ENCODE assay signal across 8 mouse cellular contexts in genomic region chr9:60813139-60813880, GRCm38 (mm10). TPM values are rescaled to one million over a fixed set of nuclear protein-coding genes. Genes with fewer than 3 reads are reported as not detected.
A peak's percentile ranks its signal among the peaks of the same experiment; 100 is the strongest.
DNase-seq lines count a peak whose midpoint lies in the region; ATAC-seq and TF ChIP-seq lines count a peak whose summit lies in the region.

No protein-coding gene starts in this region.

- peaks cover 8% of the 10 kb centered on the region; the same call in 1 of the 2 replicates for H3K79me2 ChIP-seq in heart, adult 2 months (replicated peaks; ENCODE audit: control insufficient read depth, insufficient read depth, low read length)

- no peaks in the 10 kb centered on the region for H3K27me3 ChIP-seq in heart, adult 2 months (ENCODE audit: control insufficient read depth, insufficient read depth, low read length)
- H3K27me3 ChIP-seq in intestine, postnatal 0 days (replicated peaks; ENCODE audit: control insufficient read depth, insufficient read depth, low read length): no peaks in the 10 kb centered on the region
- no peaks in the 10 kb centered on the region for H3K27me3 ChIP-seq in liver, postnatal 0 days (ENCODE audit: insufficient read depth, low read length)
- no peaks in the 10 kb centered on the region for H3K27me3 ChIP-seq in stomach, postnatal 0 days (ENCODE audit: control insufficient read depth, insufficient read depth, low read length)

- H3K4me1 ChIP-seq in heart, adult 2 months (ENCODE audit: control insufficient read depth, insufficient read depth, low read length): peaks cover 13% of the 10 kb centered on the region
- peaks cover 15% of the 10 kb centered on the region; the same call in 1 of the 2 replicates for H3K4me1 ChIP-seq in intestine, postnatal 0 days (replicated peaks; ENCODE audit: control insufficient read depth, insufficient read depth, low read length)
- H3K4me1 ChIP-seq in liver, postnatal 0 days (ENCODE audit: insufficient read depth): peaks cover 11% of the 10 kb centered on the region
- H3K4me1 ChIP-seq in stomach, postnatal 0 days (replicated peaks; ENCODE audit: control insufficient read depth, insufficient read depth): 0 out of 2 replicates have a peak, but pooled peaks cover 4% of the 10 kb centered on the region

- ATAC-seq in intestine, postnatal 0 days: peak; percentile 61
- ATAC-seq in liver, postnatal 0 days: peak; percentile 90
- peak; percentile 78 for ATAC-seq in stomach, postnatal 0 days (ENCODE audit: low FRiP score, low TSS enrichment)

- intact Hi-C loops in heart, adult 2 months (cut with DNase I): loop anchor here (2.0 kb wide), 1 partner anchor 17 kb away; no protein-coding TSS in a partner anchor

- peak overlapping the region; percentile 64 for H3K27ac ChIP-seq in heart, adult 2 months
- peak overlapping the region; percentile 90 for H3K27ac ChIP-seq in intestine, postnatal 0 days (ENCODE audit: low read depth, low read length)
- no peak overlapping the region; the same call in 1 of the 2 replicates for H3K27ac ChIP-seq in liver, postnatal 0 days (ENCODE audit: low read depth)
- H3K27ac ChIP-seq in stomach, postnatal 0 days (replicated peaks): peak overlapping the region; percentile 74

- no peak for TF ChIP-seq CTCF in heart, adult 2 months (IDR thresholded peaks at IDR 0.05)
- TF ChIP-seq CTCF in intestine, postnatal 0 days (IDR thresholded peaks at IDR 0.05; ENCODE audit: low read depth): no peak; the same call in 1 of the 2 replicates
- TF ChIP-seq CTCF in liver, postnatal 0 days (IDR thresholded peaks at IDR 0.05; ENCODE audit: low read depth): no peak
- no peak for TF ChIP-seq CTCF in stomach, postnatal 0 days (IDR thresholded peaks at IDR 0.05; ENCODE audit: low read depth)

- H3K36me3 ChIP-seq in heart, adult 2 months (ENCODE audit: control insufficient read depth, insufficient read depth, low read length): no peaks in the 10 kb centered on the region
- H3K36me3 ChIP-seq in intestine, postnatal 0 days (ENCODE audit: control insufficient read depth, insufficient read depth): no peaks in the 10 kb centered on the region; the same call in 1 of the 2 replicates
- no peaks in the 10 kb centered on the region for H3K36me3 ChIP-seq in liver, postnatal 0 days (replicated peaks; ENCODE audit: insufficient read depth, low read length)
- no peaks in the 10 kb centered on the region for H3K36me3 ChIP-seq in stomach, postnatal 0 days (ENCODE audit: control insufficient read depth, insufficient read depth, low read length)

- WGBS in heart, adult 2 months: 6% methylated on average over 11 of the region's 11 CpGs
- WGBS in intestine, postnatal 0 days: 2% methylated on average over 11 of the region's 11 CpGs
- 10% methylated on average over 11 of the region's 11 CpGs for WGBS in liver, postnatal 0 days (ENCODE audit: insufficient replicate concordance)
- 4% methylated on average over 11 of the region's 11 CpGs for WGBS in stomach, postnatal 0 days

- peak overlapping the region; percentile 70 for H3K4me2 ChIP-seq in intestine, postnatal 0 days (replicated peaks; ENCODE audit: low read depth)
- peak overlapping the region; percentile 64 for H3K4me2 ChIP-seq in liver, postnatal 0 days (ENCODE audit: low read depth, low read length)
- peak overlapping the region; percentile 50 for H3K4me2 ChIP-seq in stomach, postnatal 0 days (replicated peaks; ENCODE audit: low read depth)

- TF ChIP-seq EP300 in heart, adult 2 months (IDR thresholded peaks at IDR 0.05; ENCODE audit: insufficient read depth, low read depth, low read length): no peak
- no peak for TF ChIP-seq EP300 in liver, postnatal 0 days (IDR thresholded peaks at IDR 0.05; ENCODE audit: low read depth)
- TF ChIP-seq EP300 in stomach, postnatal 0 days (optimal IDR thresholded peaks at IDR 0.05): no peak

- no peak for TF ChIP-seq POLR2A in heart, adult 2 months (IDR thresholded peaks at IDR 0.05; ENCODE audit: insufficient read depth, low read depth, low read length)

- H3K4me3 ChIP-seq in heart, adult 2 months: peak overlapping the region; percentile 36
- H3K4me3 ChIP-seq in intestine, postnatal 0 days (ENCODE audit: low read depth, low read length): peak overlapping the region; percentile 31
- H3K4me3 ChIP-seq in liver, postnatal 0 days (ENCODE audit: low read depth, low read length): peak overlapping the region; percentile 30
- peak overlapping the region; percentile 8; the same call in 1 of the 2 replicates for H3K4me3 ChIP-seq in stomach, postnatal 0 days (ENCODE audit: low read depth, low read length)

- peak; percentile 32 for DNase-seq in 416B (ENCODE audit: low read depth)
- DNase-seq in adrenal gland, adult 2 months: peak; percentile 73
- peak; percentile 54 to 67 for DNase-seq in heart, adult 2 months
- DNase-seq in liver, postnatal 0 days: peak; percentile 51
- peak; percentile 69 for DNase-seq in stomach, postnatal 0 days (ENCODE audit: low spot score)
- no peak for DNase-seq in right cerebral cortex, postnatal 25 days
- no peak for DNase-seq in layer of hippocampus, adult 8-10 months (ENCODE audit: low spot score in 2 of 2)

- no peaks in the 10 kb centered on the region for H3K9me3 ChIP-seq in intestine, postnatal 0 days (ENCODE audit: control insufficient read depth)
- no peaks in the 10 kb centered on the region for H3K9me3 ChIP-seq in liver, postnatal 0 days (ENCODE audit: low read length)
- H3K9me3 ChIP-seq in stomach, postnatal 0 days (ENCODE audit: control insufficient read depth, low read length): no peaks in the 10 kb centered on the region

- peak overlapping the region; percentile 19 for H3K9ac ChIP-seq in heart, adult 2 months (ENCODE audit: low read depth, low read length)
- no peak overlapping the region for H3K9ac ChIP-seq in intestine, postnatal 0 days (ENCODE audit: low read depth, low read length)
- H3K9ac ChIP-seq in liver, postnatal 0 days (replicated peaks): no peak overlapping the region
- H3K9ac ChIP-seq in stomach, postnatal 0 days (ENCODE audit: low read length): peak overlapping the region; percentile 52

RNA-seq across cellular contexts. Expression of gene Uaca, which starts 19.0 kb away (rescaled TPM):
- total RNA-seq in adrenal gland, adult 2 months (2021): 10 to 100 TPM; 28.0 to 63.4 TPM
- 5.6 and 6.9 TPM in 2 replicates for polyA plus RNA-seq in adrenal gland, adult 2 months (2012; rRNA removed)
- total RNA-seq in heart, adult 2 months (2021): 10 to 100 TPM; 42.7 to 53.5 TPM
- 10.6 and 14.8 TPM in 2 replicates for polyA plus RNA-seq in heart, adult 2 months (2012; rRNA removed)
- 34.6 and 39.3 TPM in 2 replicates for polyA plus RNA-seq in intestine, postnatal 0 days (2015; fragmentation: Nextera tagmentation; extraction: Ambion mirVana)
- polyA plus RNA-seq in liver, postnatal 0 days (2015; fragmentation: Nextera tagmentation; extraction: Ambion mirVana): 2.0 and 2.4 TPM in 2 replicates
- polyA plus RNA-seq in stomach, postnatal 0 days (2015; fragmentation: Nextera tagmentation; extraction: Ambion mirVana): 17.3 and 18.6 TPM in 2 replicates
- 1 to 10 TPM; 6.3 to 9.2 (median 7.9) TPM for total RNA-seq in layer of hippocampus, adult 8-10 months (2022)

Comparison
In these comparisons a context has a peak if more than half of its experiments do, and no peak if none do; other contexts are left out.
1. DNase-seq: peak in 416B (single experiment), adrenal gland, adult 2 months (single experiment), heart, adult 2 months (2 of 2), liver, postnatal 0 days (single experiment) and stomach, postnatal 0 days (single experiment); none in right cerebral cortex, postnatal 25 days (single experiment) and layer of hippocampus, adult 8-10 months (0 of 2).
2. H3K9ac ChIP-seq: peak in heart, adult 2 months (single experiment) and stomach, postnatal 0 days (single experiment); none in intestine, postnatal 0 days (single experiment) and liver, postnatal 0 days (single experiment).
3. Peak in every context shown above with its lines, with median percentiles within 50 percentile points of each other: H3K4me3 ChIP-seq, ATAC-seq and H3K4me2 ChIP-seq.